In genomic region chr1:88700961-88701861, GRCm38 (mm10) we compare ENCODE assay signal across 8 mouse cellular contexts. TPM values are rescaled to one million over a fixed set of nuclear protein-coding genes. Genes with fewer than 3 reads are reported as not detected.
A peak's percentile ranks its signal among the peaks of the same experiment; 100 is the strongest.
DNase-seq lines count a peak whose midpoint lies in the region; ATAC-seq and TF ChIP-seq lines count a peak whose summit lies in the region.

No protein-coding gene starts in this region.

- H3K36me3 ChIP-seq in heart, embryonic 11.5 days (ENCODE audit: control insufficient read depth, insufficient read depth, low read length) = no peaks in the 10 kb centered on the region
- peaks cover 9% of the 10 kb centered on the region; the same call in 1 of the 2 replicates for H3K36me3 ChIP-seq in kidney, embryonic 16.5 days (ENCODE audit: insufficient read depth, low read length)
- peaks cover 7% of the 10 kb centered on the region; the same call in 1 of the 2 replicates for H3K36me3 ChIP-seq in lung, embryonic 14.5 days (ENCODE audit: insufficient read depth)
- peaks cover 5% of the 10 kb centered on the region; the same call in 1 of the 2 replicates for H3K36me3 ChIP-seq in neural tube, embryonic 15.5 days

- H3K4me2 ChIP-seq in heart, embryonic 11.5 days = peak overlapping the region; percentile 91
- peak overlapping the region; percentile 79 for H3K4me2 ChIP-seq in kidney, embryonic 16.5 days (replicated peaks; ENCODE audit: low read depth, low read length)
- H3K4me2 ChIP-seq in lung, embryonic 14.5 days = peak overlapping the region; percentile 80
- peak overlapping the region; percentile 67 for H3K4me2 ChIP-seq in neural tube, embryonic 15.5 days

- no peak for TF ChIP-seq CTCF in lung, embryonic 14.5 days (IDR thresholded peaks at IDR 0.05; ENCODE audit: low read depth)

- ATAC-seq in heart, embryonic 11.5 days (replicated peaks; ENCODE audit: insufficient number of reproducible peaks, low FRiP score, low TSS enrichment) = peak; percentile 20; the same call in 1 of the 2 replicates
- ATAC-seq in kidney, embryonic 16.5 days (ENCODE audit: low FRiP score, low TSS enrichment) = peak; percentile 69
- ATAC-seq in lung, embryonic 14.5 days (ENCODE audit: insufficient read depth) = peak; percentile 58
- peak; percentile 60 for ATAC-seq in neural tube, embryonic 15.5 days (ENCODE audit: low FRiP score)

- no peaks in the 10 kb centered on the region for H3K27me3 ChIP-seq in heart, embryonic 11.5 days (ENCODE audit: control insufficient read depth, insufficient read depth, low read length)
- H3K27me3 ChIP-seq in kidney, embryonic 16.5 days (ENCODE audit: insufficient read depth, low read length) = no peaks in the 10 kb centered on the region
- no peaks in the 10 kb centered on the region for H3K27me3 ChIP-seq in lung, embryonic 14.5 days (ENCODE audit: insufficient read depth, low read length)
- no peaks in the 10 kb centered on the region for H3K27me3 ChIP-seq in neural tube, embryonic 15.5 days (replicated peaks)

- no peaks in the 10 kb centered on the region for H3K9me3 ChIP-seq in heart, embryonic 11.5 days (replicated peaks; ENCODE audit: control insufficient read depth, low read length)
- H3K9me3 ChIP-seq in kidney, embryonic 16.5 days (ENCODE audit: low read length) = no peaks in the 10 kb centered on the region
- no peaks in the 10 kb centered on the region for H3K9me3 ChIP-seq in lung, embryonic 14.5 days (ENCODE audit: low read depth, low read length)
- no peaks in the 10 kb centered on the region for H3K9me3 ChIP-seq in neural tube, embryonic 15.5 days (replicated peaks)

- H3K4me3 ChIP-seq in heart, embryonic 11.5 days (ENCODE audit: low read depth, low read length) = peak overlapping the region; percentile 87
- H3K4me3 ChIP-seq in kidney, embryonic 16.5 days (ENCODE audit: low read length) = peak overlapping the region; percentile 82
- H3K4me3 ChIP-seq in lung, embryonic 14.5 days (ENCODE audit: low read depth, low read length) = peak overlapping the region; percentile 90
- peak overlapping the region; percentile 92 for H3K4me3 ChIP-seq in neural tube, embryonic 15.5 days (replicated peaks)

- peaks cover 2% of the 10 kb centered on the region for H3K4me1 ChIP-seq in heart, embryonic 11.5 days (ENCODE audit: control insufficient read depth, insufficient read depth, low read length)
- H3K4me1 ChIP-seq in kidney, embryonic 16.5 days (ENCODE audit: insufficient read depth, low read length) = peaks cover 23% of the 10 kb centered on the region
- H3K4me1 ChIP-seq in lung, embryonic 14.5 days (ENCODE audit: insufficient read depth) = peaks cover 6% of the 10 kb centered on the region; the same call in 1 of the 2 replicates
- peaks cover 40% of the 10 kb centered on the region for H3K4me1 ChIP-seq in neural tube, embryonic 15.5 days

- peak overlapping the region; percentile 82 for H3K9ac ChIP-seq in heart, embryonic 11.5 days (ENCODE audit: low read depth, low read length)
- H3K9ac ChIP-seq in kidney, embryonic 16.5 days (replicated peaks; ENCODE audit: low read length) = peak overlapping the region; percentile 83
- H3K9ac ChIP-seq in lung, embryonic 14.5 days = peak overlapping the region; percentile 93
- peak overlapping the region; percentile 99 for H3K9ac ChIP-seq in neural tube, embryonic 15.5 days (replicated peaks)

- under 1% methylated on average over 77 of the region's 78 CpGs for WGBS in heart, embryonic 11.5 days (ENCODE audit: insufficient replicate concordance)
- WGBS in kidney, embryonic 16.5 days = under 1% methylated on average over 67 of the region's 78 CpGs
- WGBS in lung, embryonic 14.5 days = under 1% methylated on average over 75 of the region's 78 CpGs
- under 1% methylated on average over 78 of the region's 78 CpGs for WGBS in neural tube, embryonic 15.5 days

- peak overlapping the region; percentile 87 for H3K27ac ChIP-seq in heart, embryonic 11.5 days (ENCODE audit: low read depth, low read length)
- H3K27ac ChIP-seq in kidney, embryonic 16.5 days (ENCODE audit: low read length) = peak overlapping the region; percentile 91
- H3K27ac ChIP-seq in lung, embryonic 14.5 days (ENCODE audit: low read depth) = peak overlapping the region; percentile 93
- H3K27ac ChIP-seq in neural tube, embryonic 15.5 days (replicated peaks) = peak overlapping the region; percentile 98

- peak; percentile 26 to 47 for DNase-seq in spleen, adult 18-20 months
- DNase-seq in spleen, adult 12 weeks (ENCODE audit: low spot score) = no peak
- DNase-seq in embryo, embryonic 10 days (ENCODE audit: low spot score) = peak; percentile 68
- peak; percentile 48 for DNase-seq in lung, embryonic 14.5 days
- peak; percentile 34 for DNase-seq in urinary bladder, adult 2 months (ENCODE audit: low spot score)

RNA-seq across cellular contexts. Expression of gene Arl4c, which starts 0.8 kb away (rescaled TPM):
- 3.0 and 4.4 TPM in 2 replicates for polyA plus RNA-seq in heart, embryonic 11.5 days (2014; fragmentation: Nextera tagmentation; extraction: Ambion mirVana)
- 24.2 and 24.7 TPM in 2 replicates for polyA plus RNA-seq in kidney, embryonic 16.5 days (2015; fragmentation: Nextera tagmentation; extraction: Ambion mirVana)
- 11.0 and 12.7 TPM in 2 replicates for polyA plus RNA-seq in lung, embryonic 14.5 days (2014; fragmentation: Nextera tagmentation; extraction: Ambion mirVana)
- polyA plus RNA-seq in neural tube, embryonic 15.5 days (2015; fragmentation: Nextera tagmentation; extraction: Ambion mirVana) = 38.1 and 43.5 TPM in 2 replicates
- polyA plus RNA-seq in urinary bladder, adult 2 months (2012; rRNA removed) = 5.2 and 6.3 TPM in 2 replicates
